Mouse (Mus musculus) midbrain, embryonic 14.5 days (tissue): ENCODE data around the gene Cryba1. TPM values are rescaled to one million over a fixed set of nuclear protein-coding genes. Genes with fewer than 3 reads are reported as not detected.
A peak's percentile ranks its signal among the peaks of the same experiment; 100 is the strongest.

Experiments used
- ATAC-seq: fragments of 200-750 bp; cut with Nextera tagmentation; 2 replicates; pipeline ENCODE4 v1.8.0; 2017; ENCODE audit warnings: moderate number of reproducible peaks, moderate library complexity; ENCODE audit not compliant: low FRiP score, low TSS enrichment
- DNase-seq: peaks from one replicate; pipeline ENCODE4 v3.0.0-alpha.2; 2015
- H3K27ac ChIP-seq: fragments of 300-500 bp; sonication (generic); replicated peaks from 2 replicates; pipeline ENCODE4 v1.5.1; 2014; ENCODE audit warnings: mild to moderate bottlenecking, low read depth, low read length, moderate library complexity
- H3K27me3 ChIP-seq: fragments of 300-500 bp; sonication (generic); 2 replicates; pipeline ENCODE4 v1.6.1; 2014; ENCODE audit warnings: low read length, control low read depth, mixed read lengths; ENCODE audit not compliant: control insufficient read depth, insufficient read depth
- H3K36me3 ChIP-seq: fragments of 300-500 bp; sonication (generic); 2 replicates; pipeline ENCODE4 v1.6.1; 2014; ENCODE audit warnings: low read length, control low read depth; ENCODE audit not compliant: control insufficient read depth, insufficient read depth
- H3K4me1 ChIP-seq: fragments of 300-500 bp; sonication (generic); 2 replicates; pipeline ENCODE4 v1.6.1; 2014; ENCODE audit warnings: mild to moderate bottlenecking, antibody characterized with exemption, low read length, control low read depth; ENCODE audit not compliant: control insufficient read depth, insufficient read depth
- H3K4me2 ChIP-seq: fragments of 300-500 bp; sonication (generic); 2 replicates; pipeline ENCODE4 v1.6.1; 2014; ENCODE audit warnings: mild to moderate bottlenecking, low read length, moderate library complexity
- H3K4me3 ChIP-seq: fragments of 300-500 bp; sonication (generic); replicated peaks from 2 replicates; pipeline ENCODE4 v1.5.1; 2014; ENCODE audit warnings: low read depth, low read length
- H3K9ac ChIP-seq: fragments of 300-500 bp; sonication (generic); replicated peaks from 2 replicates; pipeline ENCODE4 v1.6.1; 2014; ENCODE audit warnings: mild to moderate bottlenecking, low read length, moderate library complexity
- H3K9me3 ChIP-seq: fragments of 300-500 bp; sonication (generic); 2 replicates; pipeline ENCODE4 v1.6.1; 2016; ENCODE audit warnings: low read length, control low read depth, mixed read lengths; ENCODE audit not compliant: control insufficient read depth
- WGBS: fragments of 180-500 bp; shearing (Covaris S2); extraction: QIAGEN DNeasy Blood & Tissue Kit; methylation state at CpG from one replicate; pipeline ENCODE4 v1.1.7; 2014; 5-methylcytosine and 5-hydroxymethylcytosine counted together
- polyA plus RNA-seq: library from polyadenylated mRNA; unstranded; fragments of >200 nt; fragmentation: Nextera tagmentation; extraction: Ambion mirVana; gene quantifications from 2 replicates; pipeline ENCODE4 v1.2.1, GENCODE M21; 2014

Gene Cryba1
- polyA plus RNA-seq, 1 experiment from 2014 or later, result 0.41 TPM

- peaks cover 45% of the 10 kb centered on the region for H3K36me3 ChIP-seq
- no peak overlapping the region for H3K27ac ChIP-seq
- ATAC-seq (no peak), DNase-seq (no peak)
- H3K27me3 ChIP-seq, result no peaks in the 10 kb centered on the region
- H3K4me2 ChIP-seq, result no peak overlapping the region
- H3K4me3 ChIP-seq, result no peak overlapping the region
- no peaks in the 10 kb centered on the region for H3K9me3 ChIP-seq
- H3K4me1 ChIP-seq, result peaks cover 8% of the 10 kb centered on the region
- H3K9ac ChIP-seq, result no peak overlapping the region
- 97% methylated on average over 3 of the region's 3 CpGs for WGBS
Observed at GRCm38 (mm10) chr11:77693026-77693425, 32.1 kb downstream of the Cryba1 start.

GRCm38 (mm10) chr11:77687541-77688131 lies 37.4 kb downstream of the Cryba1 start:
- peaks cover 10% of the 10 kb centered on the region for H3K4me1 ChIP-seq
- peak overlapping the region; percentile 96 for H3K27ac ChIP-seq
- peak overlapping the region; percentile 93 for H3K9ac ChIP-seq
- no peaks in the 10 kb centered on the region for H3K9me3 ChIP-seq
- H3K27me3 ChIP-seq, result no peaks in the 10 kb centered on the region
- peak; percentile 35 for DNase-seq
- H3K36me3 ChIP-seq, result peaks cover 13% of the 10 kb centered on the region
- peak overlapping the region; percentile 72 for H3K4me2 ChIP-seq
- under 1% methylated on average over 35 of the region's 40 CpGs for WGBS
- H3K4me3 ChIP-seq, result peak overlapping the region; percentile 96
- no peak for ATAC-seq

- peak overlapping the region; percentile 96 for H3K27ac ChIP-seq
- no peaks in the 10 kb centered on the region for H3K27me3 ChIP-seq
- peak overlapping the region; percentile 96 for H3K4me3 ChIP-seq
- DNase-seq (peak; percentile 81), ATAC-seq (peak; percentile 21; the same call in 1 of the 2 replicates)
- H3K4me1 ChIP-seq, result peaks cover 10% of the 10 kb centered on the region
- no peaks in the 10 kb centered on the region for H3K9me3 ChIP-seq
- WGBS, result under 1% methylated on average over 56 of the region's 76 CpGs
- H3K9ac ChIP-seq, result peak overlapping the region; percentile 93
- peak overlapping the region; percentile 72 for H3K4me2 ChIP-seq
- H3K36me3 ChIP-seq, result peaks cover 6% of the 10 kb centered on the region
Observed at GRCm38 (mm10) chr11:77686841-77687540, 38.1 kb downstream of the Cryba1 start.

- no peaks in the 10 kb centered on the region for H3K9me3 ChIP-seq
- H3K27ac ChIP-seq, result peak overlapping the region; percentile 96
- DNase-seq (peak; percentile 64), ATAC-seq (peak; percentile 51)
- H3K4me2 ChIP-seq, result peak overlapping the region; percentile 72
- H3K9ac ChIP-seq, result peak overlapping the region; percentile 93
- WGBS, result under 1% methylated on average over 29 of the region's 30 CpGs
- no peaks in the 10 kb centered on the region for H3K27me3 ChIP-seq
- H3K4me3 ChIP-seq, result peak overlapping the region; percentile 96
- peaks cover under 1% of the 10 kb centered on the region for H3K36me3 ChIP-seq
- H3K4me1 ChIP-seq, result peaks cover 10% of the 10 kb centered on the region
Observed at GRCm38 (mm10) chr11:77686346-77686840, 38.7 kb downstream of the Cryba1 start.

- Histone ChIP-seq H3K36me3 (no peaks in the 10 kb centered on the region), H3K9me3 (no peaks in the 10 kb centered on the region), H3K9ac (peak within 1 kb of the TSS; percentile 93), H3K4me1 (peaks cover 10% of the 10 kb centered on the region), H3K4me2 (peak within 1 kb of the TSS; percentile 72), H3K27me3 (no peaks in the 10 kb centered on the region), H3K27ac (peak within 1 kb of the TSS; percentile 96), H3K4me3 (peak within 1 kb of the TSS; percentile 96)
- ATAC-seq, result peak; percentile 98
- under 1% methylated on average over 38 of the region's 38 CpGs for WGBS
- DNase-seq, result peak; percentile 99
Observed at GRCm38 (mm10) chr11:77685383-77686265, 39.5 kb downstream of the Cryba1 start, which contains the start of gene Nufip2. Gene Nufip2 (plus strand): TSS chr11:77686155.

GRCm38 (mm10) chr11:77684896-77685295 lies 40.2 kb downstream of the Cryba1 start:
- Histone ChIP-seq H3K4me2 (peak overlapping the region; percentile 72), H3K36me3 (no peaks in the 10 kb centered on the region), H3K4me1 (peaks cover 10% of the 10 kb centered on the region), H3K4me3 (no peak overlapping the region), H3K27me3 (no peaks in the 10 kb centered on the region), H3K9ac (no peak overlapping the region), H3K9me3 (no peaks in the 10 kb centered on the region), H3K27ac (no peak overlapping the region)
- ATAC-seq (no peak), DNase-seq (peak; percentile 2)
- WGBS, result 73% methylated on average over 2 of the region's 2 CpGs

GRCm38 (mm10) chr11:77680018-77680417 lies 45.1 kb downstream of the Cryba1 start:
- Histone ChIP-seq H3K4me1 (peaks cover 2% of the 10 kb centered on the region; the same call in 1 of the 2 replicates), H3K4me3 (no peak overlapping the region), H3K36me3 (no peaks in the 10 kb centered on the region), H3K9me3 (no peaks in the 10 kb centered on the region), H3K9ac (no peak overlapping the region), H3K27me3 (no peaks in the 10 kb centered on the region), H3K4me2 (no peak overlapping the region), H3K27ac (no peak overlapping the region)
- no peak for DNase-seq
- WGBS, result 4% methylated on average over 2 of the region's 2 CpGs
- no peak for ATAC-seq

- no peak for DNase-seq
- ATAC-seq, result no peak
- 67% methylated on average over 4 of the region's 4 CpGs for WGBS
- no peak overlapping the region for H3K9ac ChIP-seq
- no peak overlapping the region for H3K4me2 ChIP-seq
- H3K4me1 ChIP-seq, result no peaks in the 10 kb centered on the region
- no peaks in the 10 kb centered on the region for H3K27me3 ChIP-seq
- H3K27ac ChIP-seq, result no peak overlapping the region
- no peaks in the 10 kb centered on the region for H3K36me3 ChIP-seq
- no peak overlapping the region for H3K4me3 ChIP-seq
- H3K9me3 ChIP-seq, result no peaks in the 10 kb centered on the region
Observed at GRCm38 (mm10) chr11:77673428-77673991, 51.6 kb downstream of the Cryba1 start.
